Mouse (Mus musculus) myocyte (in vitro differentiated cells): Measurements from ENCODE around the gene Itga2b. TPM values are rescaled to one million over a fixed set of nuclear protein-coding genes. Genes with fewer than 3 reads are reported as not detected.

ENCODE experiments used
- H3K27me3 ChIP-seq: one replicate; pipeline ENCODE4 v1.6.1; 2011; ENCODE audit not compliant: control insufficient read depth, insufficient read depth, insufficient read length
- H3K36me3 ChIP-seq: one replicate; pipeline ENCODE4 v1.6.1; 2011; ENCODE audit not compliant: control insufficient read depth, insufficient read depth
- H3K4me2 ChIP-seq: one replicate; pipeline ENCODE4 v1.6.1; 2011; ENCODE audit warnings: low read depth, control low read depth
- H3K4me3 ChIP-seq: one replicate; pipeline ENCODE4 v1.5.1; 2011; ENCODE audit warnings: mild to moderate bottlenecking, control low read depth, moderate library complexity
- H3K79me2 ChIP-seq: one replicate; pipeline ENCODE4 v1.6.1; 2011; ENCODE audit not compliant: control insufficient read depth, insufficient read depth
- H3ac ChIP-seq: one replicate; pipeline ENCODE4 v1.6.1; 2011; ENCODE audit not compliant: control insufficient read depth, insufficient read length
- CEBPB ChIP-seq: IDR thresholded peaks from 2 replicates; pipeline ENCODE4 v1.6.1; 2011; ENCODE audit warnings: mild to moderate bottlenecking, moderate library complexity; ENCODE audit not compliant: poor library complexity, insufficient read depth, severe bottlenecking
- E2F4 ChIP-seq: IDR thresholded peaks from one replicate; pipeline ENCODE4 v1.6.1; 2011; ENCODE audit warnings: mild to moderate bottlenecking, control low read depth, moderate library complexity; ENCODE audit not compliant: insufficient read depth
- MAX ChIP-seq: IDR thresholded peaks from one replicate; pipeline ENCODE4 v1.6.1; 2011; ENCODE audit warnings: low read depth, mild to moderate bottlenecking, control low read depth
- MYOD1 ChIP-seq, 3 experiments: IDR thresholded peaks; one replicate each; pipeline ENCODE4 v1.6.1; 2011; ENCODE audit warnings: control low read depth in 2 of 3, low read depth in 2 of 3, mild to moderate bottlenecking in 2 of 3, moderate library complexity in 1 of 3; ENCODE audit not compliant: insufficient read length in 2 of 3, control insufficient read depth in 1 of 3
- MYOG ChIP-seq, 3 experiments: IDR thresholded peaks; one replicate each; pipeline ENCODE4 v1.6.1; 2011; ENCODE audit warnings: control low read depth in 2 of 3, low read depth in 2 of 3, mild to moderate bottlenecking in 2 of 3; ENCODE audit not compliant: insufficient read length in 2 of 3, control insufficient read depth in 1 of 3, insufficient read depth in 1 of 3
- POLR2A ChIP-seq: IDR thresholded peaks from one replicate; pipeline ENCODE4 v1.6.1; 2011; ENCODE audit warnings: low read depth, mild to moderate bottlenecking, control low read depth, moderate library complexity; ENCODE audit not compliant: insufficient read length
- POLR2AphosphoS2 ChIP-seq: IDR thresholded peaks from one replicate; pipeline ENCODE4 v1.6.1; 2011; ENCODE audit warnings: low read depth, control low read depth; ENCODE audit not compliant: insufficient read length
- REST ChIP-seq: IDR thresholded peaks from one replicate; pipeline ENCODE4 v1.6.1; 2011; ENCODE audit warnings: mild to moderate bottlenecking, control low read depth, moderate library complexity; ENCODE audit not compliant: insufficient read depth, insufficient read length
- SRF ChIP-seq: IDR thresholded peaks from one replicate; pipeline ENCODE4 v1.6.1; 2011; ENCODE audit warnings: low read depth; ENCODE audit not compliant: control insufficient read depth, insufficient read length
- TCF12 ChIP-seq: IDR thresholded peaks from one replicate; pipeline ENCODE4 v1.6.1; 2011; ENCODE audit warnings: mild to moderate bottlenecking, control low read depth; ENCODE audit not compliant: poor library complexity, insufficient read depth, severe bottlenecking
- TCF3 ChIP-seq: IDR thresholded peaks from one replicate; pipeline ENCODE4 v1.6.1; 2011; ENCODE audit warnings: low read depth, control low read depth; ENCODE audit not compliant: insufficient read length
- USF1 ChIP-seq: IDR thresholded peaks from one replicate; pipeline ENCODE4 v1.6.1; 2011; ENCODE audit warnings: low read depth, mild to moderate bottlenecking, control low read depth, moderate library complexity
- polyA plus RNA-seq: library from polyadenylated mRNA; unstranded; fragments of >200 nt; fragmentation: generic; extraction: Trizol; gene quantifications from one replicate; pipeline ENCODE4 v1.2.1, GENCODE M21; 2012; ENCODE audit warnings: missing spikeins

Itga2b gene
- polyA plus RNA-seq, 1 experiment: 7.2 TPM

DNA sequence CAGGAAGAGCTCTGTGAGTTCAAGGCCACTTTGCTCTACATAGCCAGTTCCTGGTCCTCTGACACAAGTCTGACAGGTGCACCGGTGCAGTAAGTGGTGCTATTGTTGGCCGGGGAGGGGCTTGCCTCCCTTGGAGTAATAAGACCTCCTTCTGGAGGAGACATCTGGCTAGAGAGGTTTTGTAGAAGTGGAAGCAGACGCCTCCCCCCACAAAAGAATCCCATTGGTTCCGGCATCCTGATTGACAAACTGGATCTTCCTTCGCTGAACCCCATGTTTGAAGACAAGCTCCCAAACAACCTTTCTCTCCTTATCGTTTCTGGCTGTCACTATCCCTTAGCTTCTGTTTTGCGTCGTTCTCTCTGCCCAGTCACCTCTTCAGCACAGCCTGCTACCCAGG lies 21.6 kb downstream of the Itga2b start:
- peak overlapping the region; percentile 77 for H3K4me2 ChIP-seq

DNA sequence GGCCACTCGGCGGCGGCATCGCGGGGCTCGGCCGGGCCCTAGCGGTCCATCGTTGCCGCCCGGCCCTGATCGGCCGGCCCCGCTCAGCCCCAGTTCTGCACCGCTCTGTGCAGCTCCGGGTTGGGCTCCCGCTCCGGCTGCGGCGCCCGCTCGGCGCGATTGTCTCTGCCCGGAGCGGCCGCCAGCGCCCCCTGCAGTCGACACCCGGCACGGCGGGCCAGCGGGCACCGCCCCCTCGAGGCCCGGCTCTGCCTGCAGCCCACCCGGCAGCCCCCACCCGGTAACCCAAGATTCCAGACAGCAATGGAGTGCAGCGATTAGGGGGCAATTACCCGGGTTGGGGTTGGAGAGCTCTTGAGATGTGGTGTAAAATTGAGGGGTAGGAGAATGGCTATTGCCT lies 22.4 kb downstream of the Itga2b start, which contains the start of gene Fam171a2:
Gene Fam171a2, minus strand, starts transcription at position 186 of the 400 bp plus-strand sequence.
- H3ac ChIP-seq: peak within 1 kb of the TSS; percentile 66
- H3K4me3 ChIP-seq: peak within 1 kb of the TSS; percentile 72
- TF ChIP-seq TCF12 (no peak), CEBPB (no peak), MYOD1 (IDR thresholded peaks at IDR 0.05; ENCODE audit: control insufficient read depth in 1 of 3, insufficient read length in 2 of 3, low read depth in 2 of 3) (no peak), MAX (no peak), TCF3 (no peak), MYOG (IDR thresholded peaks at IDR 0.05; ENCODE audit: control insufficient read depth in 1 of 3, insufficient read depth in 1 of 3, insufficient read length in 2 of 3, low read depth in 2 of 3) (peak in 1 of 3 experiments; percentile 6), E2F4 (no peak), POLR2A (peak; percentile 75), SRF (no peak), POLR2AphosphoS2 (peak; percentile 79)
- no peaks in the 10 kb centered on the region for H3K79me2 ChIP-seq
- H3K36me3 ChIP-seq: no peaks in the 10 kb centered on the region
- H3K4me2 ChIP-seq: peak within 1 kb of the TSS; percentile 77
- H3K27me3 ChIP-seq: peaks cover 10% of the 10 kb centered on the region

More for the DNA sequence above, 21.6 kb downstream of the Itga2b start:
- no peaks in the 10 kb centered on the region for H3K36me3 ChIP-seq
- peaks cover 13% of the 10 kb centered on the region for H3K27me3 ChIP-seq
- TF ChIP-seq POLR2AphosphoS2: no peak
- peak in 2 of 3 experiments; percentile 22 to 67 for TF ChIP-seq MYOD1 (IDR thresholded peaks at IDR 0.05; ENCODE audit: control insufficient read depth in 1 of 3, insufficient read length in 2 of 3, low read depth in 2 of 3)
- TF ChIP-seq TCF3: no peak
- no peak for TF ChIP-seq SRF
- no peak for TF ChIP-seq USF1
- TF ChIP-seq MYOG (IDR thresholded peaks at IDR 0.05; ENCODE audit: control insufficient read depth in 1 of 3, insufficient read depth in 1 of 3, insufficient read length in 2 of 3, low read depth in 2 of 3): peak in 1 of 3 experiments; percentile 36
- no peak for TF ChIP-seq TCF12
- no peak for TF ChIP-seq REST
- TF ChIP-seq E2F4: no peak
- no peak for TF ChIP-seq CEBPB
- H3K4me3 ChIP-seq: no peak overlapping the region
- no peak overlapping the region for H3ac ChIP-seq
- H3K79me2 ChIP-seq: no peaks in the 10 kb centered on the region

DNA sequence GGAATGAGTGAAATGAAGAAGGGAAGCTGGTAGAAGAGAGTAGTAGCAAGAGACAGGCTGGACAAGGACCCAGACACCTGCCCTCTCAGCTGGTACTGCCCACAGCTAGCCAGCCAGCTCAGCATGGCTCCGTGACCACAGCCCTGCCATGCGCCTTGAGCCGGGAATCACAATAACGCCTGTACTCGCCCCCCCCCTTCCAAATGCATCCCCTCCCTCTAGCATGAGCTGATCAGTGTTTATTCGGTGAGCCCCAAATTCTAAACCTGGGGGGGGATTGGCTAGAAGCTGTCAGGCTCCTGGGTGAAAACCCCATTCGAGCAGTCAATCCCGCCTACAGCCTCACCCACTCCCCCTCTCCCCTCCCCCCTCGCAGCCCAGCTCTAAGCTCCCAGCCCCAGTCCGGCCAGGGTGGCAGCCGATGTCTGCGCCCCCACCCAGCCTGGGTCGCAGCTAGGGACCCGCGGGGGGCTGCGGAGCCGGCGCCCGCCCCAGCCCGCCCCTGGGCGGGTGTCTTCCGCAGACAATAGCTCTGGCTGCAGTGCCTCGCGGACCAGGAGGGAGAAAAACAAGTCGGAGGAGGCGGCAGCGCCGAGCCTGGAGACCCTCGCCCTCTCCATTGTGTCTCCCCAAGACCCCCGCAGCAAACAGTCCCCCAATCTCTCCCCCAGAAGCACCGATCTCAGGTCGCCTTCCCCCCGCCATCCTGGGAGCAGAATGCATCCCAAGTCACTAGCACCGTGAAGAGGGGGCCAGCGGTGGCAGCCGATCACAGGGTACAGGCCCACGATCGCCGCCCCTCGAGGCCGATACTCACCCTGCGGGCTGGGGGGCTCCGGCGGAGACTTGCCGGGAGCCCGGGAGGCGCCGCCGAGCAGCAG lies 23.1 kb downstream of the Itga2b start:
- peak overlapping the region; percentile 77 for H3K4me2 ChIP-seq
- peaks cover 10% of the 10 kb centered on the region for H3K27me3 ChIP-seq
- peak; percentile 44 for TF ChIP-seq TCF3
- no peak for TF ChIP-seq TCF12
- TF ChIP-seq REST: no peak
- TF ChIP-seq MAX: no peak
- TF ChIP-seq MYOG (IDR thresholded peaks at IDR 0.05; ENCODE audit: control insufficient read depth in 1 of 3, insufficient read depth in 1 of 3, insufficient read length in 2 of 3, low read depth in 2 of 3): peak; percentile 57 to 91 (median 82)
- TF ChIP-seq SRF: no peak
- TF ChIP-seq POLR2A: peak; percentile 80
- TF ChIP-seq MYOD1 (IDR thresholded peaks at IDR 0.05; ENCODE audit: control insufficient read depth in 1 of 3, insufficient read length in 2 of 3, low read depth in 2 of 3): peak in 2 of 3 experiments; percentile 89 to 94
- peak; percentile 69 for TF ChIP-seq POLR2AphosphoS2
- no peaks in the 10 kb centered on the region for H3K79me2 ChIP-seq
- H3K36me3 ChIP-seq: no peaks in the 10 kb centered on the region
- peak overlapping the region; percentile 66 for H3ac ChIP-seq
- H3K4me3 ChIP-seq: peak overlapping the region; percentile 72

DNA sequence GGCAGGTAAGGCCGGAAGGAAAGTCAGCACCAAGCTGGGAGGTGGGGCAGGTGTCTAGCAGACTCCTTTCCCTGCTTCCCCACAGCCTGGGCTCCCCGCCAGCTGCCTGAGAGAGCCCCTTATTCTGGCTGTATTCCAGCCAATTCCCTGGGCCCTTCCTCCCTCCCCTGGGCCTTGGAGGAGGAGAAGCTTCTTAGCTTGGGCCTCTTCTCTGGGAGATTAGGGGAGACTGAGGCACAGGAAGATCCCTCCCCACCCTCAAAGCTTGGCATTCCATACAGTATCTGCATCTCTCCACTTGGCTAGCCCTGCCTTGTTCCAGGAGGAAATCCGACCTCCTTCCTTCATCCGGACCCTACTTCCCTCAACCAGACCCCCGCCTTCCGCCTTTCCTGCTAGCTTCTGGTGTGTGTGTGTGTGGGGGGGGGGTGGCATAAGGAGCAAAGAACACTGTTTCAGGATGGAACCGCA lies 24.0 kb downstream of the Itga2b start:
- no peaks in the 10 kb centered on the region for H3K36me3 ChIP-seq
- H3K4me2 ChIP-seq: peak overlapping the region; percentile 77
- peaks cover 10% of the 10 kb centered on the region for H3K27me3 ChIP-seq
- peak overlapping the region; percentile 72 for H3K4me3 ChIP-seq
- H3K79me2 ChIP-seq: no peaks in the 10 kb centered on the region
- H3ac ChIP-seq: peak overlapping the region; percentile 66
- peak in 1 of 3 experiments; percentile 20 for TF ChIP-seq MYOD1 (IDR thresholded peaks at IDR 0.05; ENCODE audit: control insufficient read depth in 1 of 3, insufficient read length in 2 of 3, low read depth in 2 of 3)
- TF ChIP-seq POLR2A: peak; percentile 46
- no peak for TF ChIP-seq MAX
